Mouse (Mus musculus) G1E (cell line): ENCODE results near the gene Gm47969.

ENCODE experiments used
- CTCF ChIP-seq: IDR thresholded peaks from 2 replicates; pipeline ENCODE4 v1.5.1; 2012; ENCODE audit warnings: low read depth, low read length, inconsistent platforms, mixed read lengths
- POLR2AphosphoS5 ChIP-seq: IDR thresholded peaks from 2 replicates; pipeline ENCODE4 v1.6.1; 2012; ENCODE audit warnings: low read depth, low read length, inconsistent platforms; ENCODE audit not compliant: insufficient replicate concordance

GRCm38 (mm10) chr1:83066577-83066976 is 21.8 kb downstream of the Gm47969 start:
- no peak for TF ChIP-seq CTCF
- no peak for TF ChIP-seq POLR2AphosphoS5
